Comparison of ENCODE assay signal across 19 mouse cellular contexts in the genomic region with DNA sequence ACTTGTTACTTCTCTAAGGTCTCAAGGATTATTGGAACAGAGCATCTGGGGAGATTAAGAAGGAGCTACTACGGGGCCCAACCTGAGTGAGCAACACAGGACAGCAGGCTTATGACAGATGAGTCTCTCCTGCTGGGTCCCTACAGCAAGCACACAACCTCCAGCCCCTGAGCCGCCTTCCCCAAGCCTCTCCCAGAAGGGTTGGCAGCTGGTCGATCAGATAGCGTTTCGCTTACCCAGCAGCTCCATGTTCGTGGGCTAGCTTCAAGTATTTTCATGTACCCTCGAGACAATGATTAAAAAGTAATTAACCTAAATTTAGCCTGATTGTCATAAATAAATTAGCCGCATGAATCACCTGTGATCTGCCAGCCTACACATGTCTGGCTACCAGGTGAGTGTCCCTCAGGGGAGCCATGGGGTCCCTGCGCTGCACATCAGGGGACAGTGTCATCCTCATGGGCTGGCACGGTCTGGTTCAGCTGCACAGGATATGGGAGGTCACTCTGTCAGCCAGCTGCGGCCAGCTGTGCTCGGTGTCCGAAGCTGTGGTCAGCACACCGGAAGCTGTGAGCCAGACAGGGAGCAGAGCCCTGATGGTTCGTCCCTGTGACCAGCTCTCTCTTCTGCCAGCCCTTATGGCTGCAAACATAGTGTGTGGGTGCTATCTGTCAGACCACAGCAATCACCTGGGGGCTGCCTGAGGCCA. TPM values are rescaled to one million over a fixed set of nuclear protein-coding genes. Genes with fewer than 3 reads are reported as not detected.
DNase-seq lines count a peak whose midpoint lies in the region; ATAC-seq and TF ChIP-seq lines count a peak whose summit lies in the region.
"Had no signal": no experiment of that assay in that cellular context is flagged by ENCODE, and none has a peak within 500 bp of the region (broad histone marks: within the 10 kb centered on the region; RNA-seq: fewer than 3 reads in every experiment).

No protein-coding gene starts in this region.

- no peaks in the 10 kb centered on the region for H3K36me3 ChIP-seq in embryonic facial prominence, embryonic 11.5 days (replicated peaks; ENCODE audit: control insufficient read depth, insufficient read depth, low read depth, low read length)
- H3K36me3 ChIP-seq in embryonic facial prominence, embryonic 10.5 days (replicated peaks) = no peaks in the 10 kb centered on the region
- H3K36me3 ChIP-seq in MEL (ENCODE audit: control insufficient read depth in 1 of 2, insufficient read depth in 2 of 2, low read length in 2 of 2) = no peaks in the 10 kb centered on the region
- H3K36me3 ChIP-seq in kidney, embryonic 14.5 days (ENCODE audit: control insufficient read depth, insufficient read depth, low read length) = no peaks in the 10 kb centered on the region
- H3K36me3 ChIP-seq in lung, postnatal 0 days (ENCODE audit: insufficient read depth, low read length) = no peaks in the 10 kb centered on the region
- H3K36me3 ChIP-seq: embryonic facial prominence, embryonic 13.5 days; hindbrain, embryonic 10.5 days; liver, embryonic 13.5 days had no signal

- intact Hi-C loops in gastrocnemius, adult 2 months (cut with DNase I) = no loop called here

- no peaks in the 10 kb centered on the region for H3K79me2 ChIP-seq in MEL (ENCODE audit: control insufficient read depth, insufficient read depth, low read length, poor library complexity)

- H3K4me3 ChIP-seq in embryonic facial prominence, embryonic 11.5 days (ENCODE audit: low read depth, low read length) = no peak overlapping the region
- no peak overlapping the region for H3K4me3 ChIP-seq in embryonic facial prominence, embryonic 10.5 days
- no peak overlapping the region for H3K4me3 ChIP-seq in MEL (ENCODE audit: control insufficient read depth in 1 of 2, insufficient read depth in 1 of 2, low read depth in 2 of 2, low read length in 2 of 2)
- H3K4me3 ChIP-seq in kidney, embryonic 14.5 days (ENCODE audit: low read length) = no peak overlapping the region
- no peak overlapping the region for H3K4me3 ChIP-seq in lung, postnatal 0 days (ENCODE audit: low read depth, low read length)
- no peak overlapping the region for H3K4me3 ChIP-seq in gastrocnemius, adult 2 months
- H3K4me3 ChIP-seq: embryonic facial prominence, embryonic 13.5 days; hindbrain, embryonic 10.5 days; layer of hippocampus, adult 2 months; liver, embryonic 13.5 days had no signal

- no peak for TF ChIP-seq POLR2A in MEL (IDR thresholded peaks at IDR 0.05; ENCODE audit: control insufficient read depth in 1 of 2, insufficient read depth in 1 of 2, low read depth in 1 of 2, low read length in 2 of 2, poor library complexity in 1 of 2)

- no peaks in the 10 kb centered on the region for H3K9me3 ChIP-seq in embryonic facial prominence, embryonic 11.5 days (replicated peaks; ENCODE audit: control insufficient read depth, low read length)
- no peaks in the 10 kb centered on the region for H3K9me3 ChIP-seq in embryonic facial prominence, embryonic 10.5 days
- no peaks in the 10 kb centered on the region for H3K9me3 ChIP-seq in MEL (replicated peaks; ENCODE audit: insufficient read depth, low read length)
- H3K9me3 ChIP-seq in kidney, embryonic 14.5 days (ENCODE audit: control insufficient read depth, low read length) = no peaks in the 10 kb centered on the region; the same call in 1 of the 2 replicates
- no peaks in the 10 kb centered on the region for H3K9me3 ChIP-seq in lung, postnatal 0 days (ENCODE audit: low read length)
- H3K9me3 ChIP-seq: liver, embryonic 13.5 days had no signal

- H3K4me2 ChIP-seq in embryonic facial prominence, embryonic 11.5 days (ENCODE audit: low read depth, low read length) = no peak overlapping the region
- no peak overlapping the region for H3K4me2 ChIP-seq in kidney, embryonic 14.5 days (replicated peaks; ENCODE audit: low read depth, low read length)
- no peak overlapping the region for H3K4me2 ChIP-seq in lung, postnatal 0 days (replicated peaks; ENCODE audit: low read depth, low read length)
- H3K4me2 ChIP-seq: embryonic facial prominence, embryonic 13.5 days; liver, embryonic 13.5 days had no signal

- TF ChIP-seq EP300 in MEL (IDR thresholded peaks at IDR 0.05; ENCODE audit: low read depth in 1 of 2, low read length in 2 of 2) = no peak
- no peak for TF ChIP-seq EP300 in lung, postnatal 0 days (IDR thresholded peaks at IDR 0.05)

- no peak overlapping the region for H3K9ac ChIP-seq in embryonic facial prominence, embryonic 11.5 days (replicated peaks; ENCODE audit: low read length)
- H3K9ac ChIP-seq in MEL (ENCODE audit: control insufficient read depth, low read depth, low read length, poor library complexity, severe bottlenecking) = no peak overlapping the region
- H3K9ac ChIP-seq in kidney, embryonic 14.5 days (ENCODE audit: low read depth, low read length) = no peak overlapping the region
- no peak overlapping the region for H3K9ac ChIP-seq in lung, postnatal 0 days (replicated peaks; ENCODE audit: low read depth)
- H3K9ac ChIP-seq: embryonic facial prominence, embryonic 13.5 days; liver, embryonic 13.5 days had no signal

- H3K4me1 ChIP-seq in embryonic facial prominence, embryonic 11.5 days (ENCODE audit: control insufficient read depth, insufficient read depth, low read length) = no peaks in the 10 kb centered on the region
- H3K4me1 ChIP-seq in embryonic facial prominence, embryonic 10.5 days = 0 out of 2 replicates have a peak, but pooled peaks cover 3% of the 10 kb centered on the region
- H3K4me1 ChIP-seq in MEL (ENCODE audit: control insufficient read depth in 1 of 2, insufficient read depth in 2 of 2, low read length in 2 of 2) = no peaks in the 10 kb centered on the region
- H3K4me1 ChIP-seq in kidney, embryonic 14.5 days (ENCODE audit: control insufficient read depth, insufficient read depth, low read length) = 0 out of 2 replicates have a peak, but pooled peaks cover 6% of the 10 kb centered on the region
- 0 out of 2 replicates have a peak, but pooled peaks cover 2% of the 10 kb centered on the region for H3K4me1 ChIP-seq in lung, postnatal 0 days (ENCODE audit: insufficient read depth, low read depth, low read length)
- H3K4me1 ChIP-seq: liver, embryonic 13.5 days had no signal

- no peak for TF ChIP-seq CTCF in MEL (IDR thresholded peaks at IDR 0.05 in 2 of 3, conservative IDR thresholded peaks at IDR 0.05 in 1 of 3; ENCODE audit: control insufficient read depth in 1 of 3, insufficient read depth in 1 of 3, low read depth in 2 of 3, low read length in 3 of 3, poor library complexity in 1 of 3, severe bottlenecking in 1 of 3)
- TF ChIP-seq CTCF in lung, postnatal 0 days (IDR thresholded peaks at IDR 0.05) = no peak
- TF ChIP-seq CTCF in gastrocnemius, adult 2 months (IDR thresholded peaks at IDR 0.05) = no peak

- DNase-seq in embryonic facial prominence, embryonic 11.5 days (ENCODE audit: low spot score) = no peak
- DNase-seq in embryonic facial prominence, embryonic 10.5 days (ENCODE audit: low spot score) = no peak
- DNase-seq in MEL (ENCODE audit: low read depth, low spot score) = peak; percentile 27
- peak; percentile 79 for DNase-seq in lung, postnatal 0 days (ENCODE audit: low spot score)
- no peak for DNase-seq in yolk sac, embryonic 10.5 days (ENCODE audit: low spot score)
- no peak for DNase-seq in gastrocnemius, adult 2 months
- DNase-seq in cerebellum, postnatal 10 days = no peak
- DNase-seq: cerebellum, adult 2 months; gastrocnemius, postnatal 10 days; liver, embryonic 13.5 days; midbrain, embryonic 14.5 days had no signal

- H3K27me3 ChIP-seq in embryonic facial prominence, embryonic 11.5 days (ENCODE audit: control insufficient read depth, insufficient read depth, low read length) = no peaks in the 10 kb centered on the region
- H3K27me3 ChIP-seq in embryonic facial prominence, embryonic 10.5 days (replicated peaks; ENCODE audit: low read depth, poor library complexity, severe bottlenecking) = peaks cover 1% of the 10 kb centered on the region; the same call in 1 of the 2 replicates
- no peaks in the 10 kb centered on the region for H3K27me3 ChIP-seq in MEL (ENCODE audit: control insufficient read depth in 1 of 2, insufficient read depth in 2 of 2, low read length in 2 of 2)
- H3K27me3 ChIP-seq in kidney, embryonic 14.5 days (ENCODE audit: control insufficient read depth, insufficient read depth, low read length) = no peaks in the 10 kb centered on the region
- no peaks in the 10 kb centered on the region for H3K27me3 ChIP-seq in lung, postnatal 0 days (replicated peaks; ENCODE audit: insufficient read depth, low read length)
- H3K27me3 ChIP-seq: embryonic facial prominence, embryonic 13.5 days had no signal

- TF ChIP-seq RAD21 in MEL (IDR thresholded peaks at IDR 0.05; ENCODE audit: low read depth, low read length) = no peak

- 72% methylated on average over 15 of the region's 15 CpGs for WGBS in embryonic facial prominence, embryonic 11.5 days
- WGBS in embryonic facial prominence, embryonic 10.5 days = 78% methylated on average over 15 of the region's 15 CpGs
- 45% methylated on average over 15 of the region's 15 CpGs for WGBS in kidney, embryonic 14.5 days
- 41% methylated on average over 15 of the region's 15 CpGs for WGBS in lung, postnatal 0 days

- H3K27ac ChIP-seq in embryonic facial prominence, embryonic 11.5 days (replicated peaks; ENCODE audit: low read depth, low read length) = no peak overlapping the region
- no peak overlapping the region for H3K27ac ChIP-seq in embryonic facial prominence, embryonic 10.5 days (replicated peaks)
- H3K27ac ChIP-seq in MEL (ENCODE audit: control insufficient read depth, low read depth, low read length) = no peak overlapping the region
- no peak overlapping the region for H3K27ac ChIP-seq in kidney, embryonic 14.5 days (ENCODE audit: low read depth, low read length)
- peak overlapping the region; percentile 66 for H3K27ac ChIP-seq in lung, postnatal 0 days (ENCODE audit: low read length)
- no peak overlapping the region for H3K27ac ChIP-seq in gastrocnemius, adult 2 months
- H3K27ac ChIP-seq: embryonic facial prominence, embryonic 13.5 days; hindbrain, embryonic 10.5 days; layer of hippocampus, adult 2 months; liver, embryonic 13.5 days had no signal

- 0 out of 2 replicates have a peak, but pooled peaks have one; percentile 23 for ATAC-seq in embryonic facial prominence, embryonic 11.5 days (replicated peaks; ENCODE audit: insufficient number of reproducible peaks, low FRiP score, low TSS enrichment, low read depth)
- peak; percentile 64; the same call in 1 of the 2 replicates for ATAC-seq in kidney, embryonic 14.5 days (ENCODE audit: low FRiP score, low TSS enrichment)
- peak; percentile 95 for ATAC-seq in lung, postnatal 0 days
- ATAC-seq: forebrain, embryonic 14.5 days had no signal

RNA-seq across cellular contexts. Expression of a gene that starts 27.9 kb away (rescaled TPM):
- polyA plus RNA-seq in embryonic facial prominence, embryonic 11.5 days (2014; fragmentation: Nextera tagmentation; extraction: Ambion mirVana) = 0.39 and 0.64 TPM in 2 replicates
- polyA plus RNA-seq in embryonic facial prominence, embryonic 10.5 days (2016; fragmentation: Nextera tagmentation; extraction: Ambion mirVana) = 0.97 and 1.2 TPM in 2 replicates
- 1.2 and 1.8 TPM in 2 replicates for total RNA-seq in MEL (2012; rRNA removed)
- 1 to 10 TPM in 1 of 2 experiments, not detected in 1; 3.8 TPM for polyA plus RNA-seq in MEL (2012; ENCODE audit: insufficient read depth in 1 of 2, insufficient read length in 2 of 2, low read depth in 1 of 2, low replicate concordance in 2 of 2, missing spikeins in 1 of 2)
- 0.41 and 0.74 TPM in 2 replicates for polyA plus RNA-seq in kidney, embryonic 14.5 days (2014; fragmentation: Nextera tagmentation; extraction: Ambion mirVana)
- polyA plus RNA-seq in lung, postnatal 0 days (2015; fragmentation: Nextera tagmentation; extraction: Ambion mirVana) = 0.12 and 0.13 TPM in 2 replicates
- not detected for total RNA-seq in gastrocnemius, adult 2 months (2021)
- total RNA-seq: gastrocnemius, postnatal 10 days; layer of hippocampus, adult 2 months had no signal

RNA-seq across cellular contexts. Expression of a gene that starts 32.1 kb away (rescaled TPM):
- polyA plus RNA-seq in embryonic facial prominence, embryonic 11.5 days (2014; fragmentation: Nextera tagmentation; extraction: Ambion mirVana) = not detected in 2 replicates
- polyA plus RNA-seq in embryonic facial prominence, embryonic 10.5 days (2016; fragmentation: Nextera tagmentation; extraction: Ambion mirVana) = not detected in 2 replicates
- total RNA-seq in MEL (2012; rRNA removed) = not detected in 2 replicates
- not detected for polyA plus RNA-seq in MEL (2012; ENCODE audit: insufficient read depth in 1 of 2, insufficient read length in 2 of 2, low read depth in 1 of 2, low replicate concordance in 2 of 2, missing spikeins in 1 of 2)
- not detected in 2 replicates for polyA plus RNA-seq in kidney, embryonic 14.5 days (2014; fragmentation: Nextera tagmentation; extraction: Ambion mirVana)
- polyA plus RNA-seq in lung, postnatal 0 days (2015; fragmentation: Nextera tagmentation; extraction: Ambion mirVana) = not detected in 2 replicates
- not detected for total RNA-seq in gastrocnemius, adult 2 months (2021)
- total RNA-seq: gastrocnemius, postnatal 10 days; layer of hippocampus, adult 2 months; left cerebral cortex, postnatal 14 days had no signal
- polyA plus RNA-seq: cerebellum, adult 2 months; embryonic facial prominence, embryonic 13.5 days; forebrain, embryonic 14.5 days; hindbrain, embryonic 10.5 days; liver, embryonic 13.5 days; midbrain, embryonic 14.5 days; neural tube, embryonic 14.5 days; thymus, postnatal 0 days had no signal

RNA-seq across cellular contexts. Expression of a gene that starts 36.4 kb away (rescaled TPM):
- 41.2 and 44.1 TPM in 2 replicates for polyA plus RNA-seq in embryonic facial prominence, embryonic 11.5 days (2014; fragmentation: Nextera tagmentation; extraction: Ambion mirVana)
- polyA plus RNA-seq in embryonic facial prominence, embryonic 10.5 days (2016; fragmentation: Nextera tagmentation; extraction: Ambion mirVana) = 98.9 and 101 TPM in 2 replicates
- total RNA-seq in MEL (2012; rRNA removed) = 55.2 and 62.4 TPM in 2 replicates
- 100 to 1,000 TPM in 1 of 2 experiments, not detected in 1; 112 TPM for polyA plus RNA-seq in MEL (2012; ENCODE audit: insufficient read depth in 1 of 2, insufficient read length in 2 of 2, low read depth in 1 of 2, low replicate concordance in 2 of 2, missing spikeins in 1 of 2)
- polyA plus RNA-seq in kidney, embryonic 14.5 days (2014; fragmentation: Nextera tagmentation; extraction: Ambion mirVana) = 41.3 and 51.8 TPM in 2 replicates
- 59.8 and 65.6 TPM in 2 replicates for polyA plus RNA-seq in lung, postnatal 0 days (2015; fragmentation: Nextera tagmentation; extraction: Ambion mirVana)
- 10 to 100 TPM; 95.4 to 100.0 TPM for total RNA-seq in gastrocnemius, adult 2 months (2021)

RNA-seq across cellular contexts. Expression of a gene that starts 38.6 kb away (rescaled TPM):
- not detected in 2 replicates for polyA plus RNA-seq in embryonic facial prominence, embryonic 11.5 days (2014; fragmentation: Nextera tagmentation; extraction: Ambion mirVana)
- not detected in 2 replicates for polyA plus RNA-seq in embryonic facial prominence, embryonic 10.5 days (2016; fragmentation: Nextera tagmentation; extraction: Ambion mirVana)
- total RNA-seq in MEL (2012; rRNA removed) = not detected in 2 replicates
- polyA plus RNA-seq in MEL (2012; ENCODE audit: insufficient read depth in 1 of 2, insufficient read length in 2 of 2, low read depth in 1 of 2, low replicate concordance in 2 of 2, missing spikeins in 1 of 2) = not detected
- not detected in 2 replicates for polyA plus RNA-seq in kidney, embryonic 14.5 days (2014; fragmentation: Nextera tagmentation; extraction: Ambion mirVana)
- polyA plus RNA-seq in lung, postnatal 0 days (2015; fragmentation: Nextera tagmentation; extraction: Ambion mirVana) = not detected in 2 replicates
- total RNA-seq in gastrocnemius, adult 2 months (2021) = not detected
- total RNA-seq: gastrocnemius, postnatal 10 days; layer of hippocampus, adult 2 months; left cerebral cortex, postnatal 14 days had no signal
- polyA plus RNA-seq: cerebellum, adult 2 months; embryonic facial prominence, embryonic 13.5 days; forebrain, embryonic 14.5 days; hindbrain, embryonic 10.5 days; liver, embryonic 13.5 days; midbrain, embryonic 14.5 days; neural tube, embryonic 14.5 days; thymus, postnatal 0 days had no signal

RNA-seq across cellular contexts. Expression of a gene that starts 48.0 kb away (rescaled TPM):
- not detected in 2 replicates for polyA plus RNA-seq in embryonic facial prominence, embryonic 11.5 days (2014; fragmentation: Nextera tagmentation; extraction: Ambion mirVana)
- not detected in 2 replicates for polyA plus RNA-seq in embryonic facial prominence, embryonic 10.5 days (2016; fragmentation: Nextera tagmentation; extraction: Ambion mirVana)
- not detected in 2 replicates for total RNA-seq in MEL (2012; rRNA removed)
- not detected for polyA plus RNA-seq in MEL (2012; ENCODE audit: insufficient read depth in 1 of 2, insufficient read length in 2 of 2, low read depth in 1 of 2, low replicate concordance in 2 of 2, missing spikeins in 1 of 2)
- polyA plus RNA-seq in kidney, embryonic 14.5 days (2014; fragmentation: Nextera tagmentation; extraction: Ambion mirVana) = not detected in 2 replicates
- not detected in 2 replicates for polyA plus RNA-seq in lung, postnatal 0 days (2015; fragmentation: Nextera tagmentation; extraction: Ambion mirVana)
- not detected for total RNA-seq in gastrocnemius, adult 2 months (2021)
- total RNA-seq: gastrocnemius, postnatal 10 days; layer of hippocampus, adult 2 months; left cerebral cortex, postnatal 14 days had no signal
- polyA plus RNA-seq: cerebellum, adult 2 months; embryonic facial prominence, embryonic 13.5 days; forebrain, embryonic 14.5 days; hindbrain, embryonic 10.5 days; liver, embryonic 13.5 days; midbrain, embryonic 14.5 days; neural tube, embryonic 14.5 days; thymus, postnatal 0 days had no signal

Comparison
In these comparisons a context has a peak if more than half of its experiments do, and no peak if none do; other contexts are left out.
1. ATAC-seq: peak in every context shown above with its lines; median percentile 95 in lung, postnatal 0 days; 64 in kidney, embryonic 14.5 days; 23 in embryonic facial prominence, embryonic 11.5 days.
2. DNase-seq: peak in MEL (single experiment) and lung, postnatal 0 days (single experiment); none in embryonic facial prominence, embryonic 11.5 days (single experiment), embryonic facial prominence, embryonic 10.5 days (single experiment), yolk sac, embryonic 10.5 days (single experiment), gastrocnemius, adult 2 months (single experiment) and cerebellum, postnatal 10 days (0 of 2).